Mouse (Mus musculus) CD4-positive, CD25-positive, alpha-beta regulatory T cell, adult 2 months (primary cell): ENCODE measurements around the gene Itga10.
"Not testable (repeated sequence)": the region's sequence is repeated elsewhere in the genome, so short reads cannot be mapped to it uniquely, and the experiment has no call there.

ENCODE experiments used
- DNase-seq: peaks from one replicate; pipeline ENCODE4 v3.0.0-alpha.2; 2012; ENCODE audit warnings: low read depth, low spot score

The Itga10 gene

DNA sequence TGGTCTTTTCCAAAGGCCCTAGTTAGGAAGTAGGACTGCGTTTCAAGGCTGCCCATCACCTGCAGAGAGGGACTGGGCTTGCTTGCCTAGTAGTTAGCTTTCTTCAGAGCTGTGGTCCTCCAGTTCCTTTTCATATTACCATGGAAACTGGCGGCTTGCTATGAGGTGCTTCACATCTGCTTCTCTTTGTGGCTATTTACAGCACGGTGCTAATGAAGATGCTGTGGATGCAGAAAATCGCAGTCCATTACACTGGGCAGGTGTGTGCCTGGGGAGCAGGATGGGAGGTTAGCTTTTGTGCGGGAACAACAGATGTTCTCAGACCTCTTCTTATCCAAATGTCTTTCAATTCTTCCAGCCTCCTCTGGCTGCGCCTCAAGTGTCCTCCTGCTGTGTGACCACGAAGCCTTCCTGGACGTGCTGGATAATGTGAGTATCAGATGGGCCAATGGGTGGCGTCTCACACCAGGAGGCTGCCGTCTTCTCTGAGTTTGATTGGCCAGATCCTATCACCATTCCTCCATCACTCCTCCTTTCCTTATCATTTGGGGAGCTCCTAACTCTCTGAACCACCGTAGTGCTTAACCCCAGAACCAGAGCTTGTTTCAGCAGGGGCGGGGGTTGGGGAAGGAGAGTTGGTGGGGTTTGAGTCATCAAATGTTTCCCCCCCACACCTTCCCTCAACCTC is 35.0 kb downstream of the Itga10 start:
- DNase-seq, result no peak

DNA sequence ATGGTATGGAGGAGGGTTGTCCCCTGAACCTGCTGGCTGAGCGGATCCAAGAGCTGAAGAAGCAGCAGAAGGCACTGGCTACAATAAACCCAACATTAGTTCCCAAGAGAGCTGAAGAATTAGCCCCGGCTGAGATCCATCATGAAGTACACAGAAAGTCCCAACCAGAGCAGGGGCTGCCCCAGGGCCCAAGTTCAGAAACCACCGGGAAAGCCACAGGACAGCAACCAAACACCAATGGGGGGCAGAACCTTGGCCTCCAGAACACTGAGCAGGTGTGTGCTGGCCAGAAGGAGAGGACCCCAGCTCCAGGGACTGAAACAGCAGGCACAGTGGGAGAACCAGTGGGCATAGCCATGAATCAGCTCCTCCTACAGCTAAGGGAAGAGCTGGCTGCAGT is 38.1 kb downstream of the Itga10 start:
- no peak for DNase-seq

DNA sequence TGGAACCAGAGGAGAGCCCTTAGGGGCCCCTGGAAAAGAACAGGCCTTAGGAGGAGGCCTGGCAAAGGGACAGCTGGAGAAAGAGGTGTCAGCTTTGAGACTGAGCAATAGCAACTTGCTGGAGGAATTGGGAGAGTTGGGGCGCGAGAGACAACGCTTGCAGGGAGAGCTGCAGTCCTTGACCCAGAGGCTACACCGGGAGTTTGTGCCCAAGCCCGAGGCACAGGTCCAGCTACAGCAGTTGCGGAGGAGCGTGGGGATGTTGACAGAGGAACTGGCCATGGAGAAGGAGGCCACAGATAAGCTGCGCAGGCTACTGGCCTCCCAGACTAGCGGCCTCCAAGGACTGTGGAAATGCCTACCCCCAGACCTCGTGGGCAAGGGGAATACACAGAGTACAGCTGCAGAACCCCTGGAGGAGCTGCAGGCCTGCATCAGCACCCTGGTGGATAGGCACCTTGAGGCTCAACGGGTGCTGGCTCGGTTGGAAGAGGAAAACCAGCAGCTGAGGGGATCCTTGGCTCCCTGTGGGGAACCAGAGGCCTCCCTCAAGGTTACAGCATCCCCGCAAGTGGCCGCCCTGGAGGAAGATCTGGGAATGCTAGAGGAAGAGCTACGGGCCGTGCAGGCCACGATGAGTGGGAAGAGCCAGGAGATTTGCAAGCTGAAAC is 38.9 kb downstream of the Itga10 start:
- no peak for DNase-seq

DNA sequence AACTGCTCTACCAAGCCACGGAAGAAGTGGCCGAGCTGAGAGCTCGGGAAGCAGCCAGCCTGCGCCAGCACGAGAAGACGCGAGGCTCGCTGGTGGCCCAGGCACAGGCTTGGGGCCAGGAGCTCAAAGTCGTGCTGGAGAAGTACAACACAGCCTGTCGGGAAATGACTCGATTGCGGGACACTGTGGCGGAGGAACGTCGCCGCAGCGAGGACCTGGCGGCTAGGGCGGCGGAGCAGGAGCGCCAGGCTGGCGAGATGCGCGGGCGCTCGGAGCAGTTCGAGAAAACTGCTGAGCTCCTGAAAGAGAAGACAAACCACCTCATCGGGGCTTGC is 39.4 kb downstream of the Itga10 start:
- DNase-seq, result no peak

DNA sequence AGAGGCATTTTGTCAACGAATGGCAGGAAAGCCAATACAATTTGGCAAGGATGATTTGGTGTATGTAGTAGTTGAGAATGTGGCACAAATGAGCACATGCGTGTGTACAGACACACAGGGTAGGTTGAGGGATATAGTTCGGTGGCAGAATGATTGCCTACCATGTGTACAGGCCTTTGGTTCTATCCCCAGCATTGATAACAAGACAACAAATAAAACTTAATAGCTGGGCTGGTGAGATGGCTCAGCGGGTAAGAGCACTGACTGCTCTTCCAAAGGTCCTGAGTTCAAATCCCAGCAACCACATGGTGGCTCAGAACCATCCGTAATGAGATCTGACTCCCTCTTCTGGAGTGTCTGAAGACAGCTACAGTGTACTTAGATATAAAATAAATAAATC is 40.7 kb downstream of the Itga10 start:
- not testable (repeated sequence) for DNase-seq

DNA sequence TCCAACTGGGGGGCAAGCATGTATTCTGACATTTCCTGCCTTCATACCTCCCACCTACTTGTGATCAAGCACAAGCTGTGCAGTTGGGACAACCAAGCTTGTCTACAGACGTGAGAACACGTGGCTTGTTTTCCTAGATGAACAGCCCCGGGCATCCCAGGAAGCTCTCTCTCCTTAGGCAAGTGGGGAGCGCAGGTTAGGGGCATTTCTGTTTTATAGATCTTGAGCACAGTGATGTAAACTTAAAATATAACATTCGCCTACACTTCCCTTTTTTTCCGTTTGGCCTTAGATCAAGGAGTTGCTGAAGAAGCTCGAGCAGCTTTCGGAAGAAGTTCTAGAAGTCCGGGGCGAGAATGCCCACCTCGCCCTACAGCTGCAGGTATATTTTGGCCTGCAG is 43.5 kb downstream of the Itga10 start:
- no peak for DNase-seq

DNA sequence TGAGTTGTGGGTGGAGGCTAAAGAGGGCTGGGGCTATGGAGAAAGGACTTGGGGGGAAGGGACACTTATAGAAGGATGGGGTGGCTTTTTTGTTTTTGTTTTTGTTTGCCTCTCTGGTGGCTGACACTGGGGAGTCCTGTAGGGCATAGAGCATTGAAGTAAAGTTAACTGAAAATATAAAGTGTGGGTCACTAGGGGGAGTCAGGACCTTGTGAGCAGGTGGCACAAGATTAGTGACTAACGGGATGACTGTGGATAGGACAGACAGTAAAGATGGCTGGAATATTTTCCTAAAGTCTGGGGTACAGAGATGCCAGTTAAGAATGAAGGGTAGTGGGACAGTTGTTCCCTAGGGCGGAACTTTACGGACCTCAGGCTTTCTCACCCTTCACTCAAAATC is 44.9 kb downstream of the Itga10 start:
- peak; percentile 51 for DNase-seq

DNA sequence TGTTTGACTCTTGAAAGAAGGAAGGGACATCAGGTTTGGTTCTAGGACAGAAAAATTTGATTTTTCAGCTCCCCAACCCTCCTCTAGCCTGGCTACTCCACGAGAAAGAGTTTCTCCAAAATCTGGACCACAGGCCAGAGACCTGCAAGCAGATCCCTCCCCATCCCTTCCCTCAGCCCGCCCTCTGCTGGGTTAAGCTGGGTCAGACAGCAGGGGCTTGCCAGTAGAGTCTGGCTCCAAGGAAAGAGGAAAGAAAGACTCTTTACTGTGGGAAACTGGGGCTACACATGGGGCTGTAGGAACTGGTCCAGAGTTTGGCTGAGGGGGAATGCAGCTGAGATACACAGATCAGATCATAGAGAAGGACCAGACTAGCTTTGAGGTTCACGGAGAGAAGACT is 47.1 kb downstream of the Itga10 start:
- no peak for DNase-seq

DNA sequence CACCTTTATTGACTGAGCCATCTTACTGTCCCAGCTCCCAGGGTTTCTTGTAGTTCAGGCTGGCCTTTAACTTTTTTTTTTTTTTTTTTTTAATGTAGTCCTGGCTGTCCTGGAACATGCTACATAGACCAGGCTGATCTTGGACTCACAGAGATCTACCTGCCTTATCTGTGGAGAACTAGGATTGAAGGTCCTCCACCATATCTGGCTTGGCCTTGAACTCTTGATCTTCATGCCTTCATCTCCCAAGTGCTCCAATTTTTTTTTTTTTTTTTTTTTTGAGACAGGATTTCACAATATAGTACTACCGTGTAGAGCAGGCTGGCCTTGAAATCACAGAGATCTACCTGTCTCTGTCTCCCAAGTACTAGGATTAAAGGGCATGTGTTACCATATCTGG is 48.2 kb downstream of the Itga10 start:
- no peak for DNase-seq

DNA sequence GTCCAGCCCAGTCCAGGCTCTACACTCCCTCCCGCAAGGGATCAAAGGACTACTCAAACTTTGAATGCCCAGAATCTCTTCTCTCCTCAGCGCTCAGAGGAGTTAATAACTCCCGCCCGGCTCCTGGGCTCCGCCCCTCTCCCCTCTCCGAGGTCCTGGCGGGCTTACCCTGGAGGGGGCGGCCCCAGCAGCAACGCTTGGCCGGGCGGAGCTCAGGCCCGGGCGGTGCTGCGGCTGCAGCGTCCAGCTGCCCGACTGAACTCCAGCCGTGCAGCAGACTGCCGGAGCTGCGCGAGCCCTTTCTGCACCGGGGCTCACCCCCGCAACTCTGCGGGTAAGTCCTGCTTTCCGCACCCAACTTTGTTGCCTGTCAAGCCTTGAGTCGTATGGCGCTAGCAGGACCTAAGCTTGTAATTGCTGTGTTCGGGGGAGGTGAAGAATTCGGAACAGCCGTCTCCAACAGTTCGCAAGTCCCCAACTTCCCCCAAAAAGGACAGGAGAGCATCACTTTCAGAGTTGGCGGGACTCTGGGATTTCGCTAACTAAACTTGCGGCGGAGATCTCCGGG is 50.9 kb downstream of the Itga10 start, which contains the start of gene Pias3:
Gene Pias3 (plus strand): TSS at position 187 of the 568 bp plus-strand sequence.
- DNase-seq, result peak; percentile 65

DNA sequence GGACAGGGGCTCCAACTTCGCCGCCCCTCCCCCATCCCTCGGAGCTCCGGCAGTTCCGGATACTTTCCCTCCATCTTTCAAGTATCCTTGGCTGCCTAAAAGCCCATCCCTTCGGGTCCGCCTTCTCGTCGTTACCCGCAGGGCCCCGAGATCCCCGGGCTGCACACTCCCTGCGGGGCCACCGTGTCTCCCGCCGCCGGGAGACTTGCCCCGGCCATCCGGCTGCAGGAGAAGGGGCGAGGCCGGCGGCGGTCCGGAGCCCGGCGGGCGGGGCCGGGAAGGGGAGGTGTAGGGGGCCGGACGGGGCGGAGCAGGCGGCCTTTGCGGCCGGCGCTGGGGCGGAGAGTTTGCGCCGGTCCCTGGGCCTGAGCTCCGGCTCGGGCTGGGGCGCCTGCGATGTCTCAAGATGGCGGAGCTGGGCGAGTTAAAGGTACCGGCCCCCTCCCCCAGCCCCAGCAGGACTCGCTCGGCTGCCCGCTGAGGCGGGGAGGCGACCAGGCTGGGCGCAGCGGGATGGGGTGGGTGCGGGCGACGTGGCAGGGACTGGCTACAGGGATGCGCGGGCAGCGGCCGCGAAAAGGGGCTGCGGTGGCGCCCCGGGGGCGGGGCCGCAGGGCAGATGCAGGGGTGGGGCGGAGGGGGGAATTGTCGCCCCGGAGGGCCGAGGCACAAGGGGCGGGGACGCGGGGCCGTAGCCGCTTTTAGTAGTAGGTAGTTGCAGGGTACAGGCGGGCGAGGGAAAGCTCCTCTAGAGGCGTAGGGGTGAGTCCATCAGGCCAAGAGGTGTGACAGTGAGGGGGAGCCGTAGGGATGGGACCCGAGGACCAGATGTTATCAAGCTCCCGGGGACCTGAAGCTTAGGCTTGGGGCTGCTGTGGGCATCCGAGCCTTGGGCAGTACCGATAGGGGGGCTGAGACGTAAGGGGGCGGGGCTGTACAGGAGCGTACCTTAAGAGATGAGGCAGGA is 51.7 kb downstream of the Itga10 start:
- DNase-seq, result peak; percentile 80

DNA sequence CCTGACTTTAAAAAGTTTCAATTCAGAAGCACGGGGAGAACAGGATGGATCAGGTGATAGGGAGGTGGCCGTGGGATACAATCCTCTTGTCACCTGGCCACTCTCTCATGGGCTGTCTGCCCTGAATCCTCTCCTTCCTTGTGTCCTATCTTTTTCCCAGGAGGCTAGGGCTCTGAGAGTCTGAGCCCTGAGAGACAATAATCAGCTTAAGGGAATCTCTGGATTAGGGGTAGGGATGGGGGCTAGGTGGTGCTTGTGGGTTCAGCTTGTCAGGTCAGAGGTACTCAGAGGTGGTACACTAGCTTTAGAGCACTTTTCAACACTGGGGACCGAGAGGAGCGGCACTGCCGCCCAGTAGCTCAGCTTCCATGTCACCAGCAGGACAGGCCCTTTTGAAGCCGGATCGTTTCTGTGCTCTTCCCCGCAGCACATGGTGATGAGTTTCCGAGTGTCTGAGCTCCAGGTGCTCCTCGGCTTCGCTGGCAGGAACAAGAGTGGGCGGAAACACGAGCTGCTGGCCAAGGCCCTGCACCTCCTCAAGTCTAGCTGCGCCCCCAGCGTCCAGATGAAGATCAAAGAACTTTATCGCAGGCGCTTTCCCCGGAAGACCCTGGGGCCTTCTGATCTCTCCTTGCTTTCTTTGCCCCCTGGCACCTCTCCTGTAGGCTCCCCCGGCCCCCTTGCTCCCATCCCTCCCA is 53.8 kb downstream of the Itga10 start:
- no peak for DNase-seq

DNA sequence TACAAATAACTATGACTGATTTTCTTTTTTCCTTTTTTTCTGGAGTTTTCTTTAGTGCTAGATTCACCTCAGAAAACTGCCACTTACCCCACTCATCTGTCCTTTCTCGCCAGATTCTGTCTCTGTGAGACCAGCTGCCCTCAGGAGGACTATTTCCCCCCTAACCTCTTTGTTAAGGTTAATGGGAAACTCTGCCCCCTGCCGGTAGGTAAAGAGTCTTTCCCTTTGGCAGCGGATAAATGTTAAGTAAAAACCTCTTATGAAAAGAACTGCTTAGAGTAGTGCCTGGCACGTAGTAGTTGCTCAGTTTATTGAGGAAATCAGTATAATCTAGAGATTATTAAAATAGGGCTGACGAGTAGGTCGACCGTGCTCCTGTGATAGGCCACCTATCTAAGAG is 55.0 kb downstream of the Itga10 start:
- peak; percentile 60 for DNase-seq

DNA sequence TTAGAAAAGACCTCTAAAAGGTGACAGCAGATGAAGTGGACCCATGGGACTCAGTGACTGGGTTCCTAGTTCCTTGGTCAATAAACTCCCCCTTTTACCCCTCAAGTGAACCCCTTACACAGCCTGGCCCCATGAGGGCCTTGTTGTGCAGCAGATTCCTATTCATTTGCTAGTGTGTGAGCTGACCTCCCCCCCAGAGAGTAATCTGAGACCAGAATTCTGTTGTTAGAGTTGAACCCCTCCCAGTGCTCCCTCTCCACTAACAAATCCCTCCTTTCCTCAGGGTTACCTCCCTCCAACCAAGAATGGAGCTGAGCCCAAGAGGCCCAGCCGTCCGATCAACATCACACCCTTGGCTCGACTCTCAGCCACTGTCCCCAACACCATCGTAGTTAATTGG is 55.6 kb downstream of the Itga10 start:
- DNase-seq, result no peak

DNA sequence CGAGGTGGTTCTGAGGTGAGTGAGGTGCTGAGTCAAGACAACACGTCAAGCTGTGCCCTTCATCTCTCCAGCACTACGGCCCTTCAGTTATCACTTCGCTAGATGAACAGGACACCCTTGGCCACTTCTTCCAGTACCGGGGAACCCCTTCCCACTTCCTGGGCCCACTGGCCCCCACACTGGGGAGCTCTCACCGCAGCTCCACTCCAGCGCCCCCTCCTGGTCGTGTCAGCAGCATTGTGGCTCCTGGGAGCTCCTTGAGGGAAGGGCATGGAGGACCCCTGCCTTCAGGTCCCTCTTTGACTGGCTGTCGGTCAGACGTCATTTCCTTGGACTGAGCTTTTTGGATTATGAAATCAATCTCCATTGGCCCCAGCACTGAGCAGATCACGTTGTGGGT is 59.4 kb downstream of the Itga10 start:
- peak; percentile 62 for DNase-seq

DNA sequence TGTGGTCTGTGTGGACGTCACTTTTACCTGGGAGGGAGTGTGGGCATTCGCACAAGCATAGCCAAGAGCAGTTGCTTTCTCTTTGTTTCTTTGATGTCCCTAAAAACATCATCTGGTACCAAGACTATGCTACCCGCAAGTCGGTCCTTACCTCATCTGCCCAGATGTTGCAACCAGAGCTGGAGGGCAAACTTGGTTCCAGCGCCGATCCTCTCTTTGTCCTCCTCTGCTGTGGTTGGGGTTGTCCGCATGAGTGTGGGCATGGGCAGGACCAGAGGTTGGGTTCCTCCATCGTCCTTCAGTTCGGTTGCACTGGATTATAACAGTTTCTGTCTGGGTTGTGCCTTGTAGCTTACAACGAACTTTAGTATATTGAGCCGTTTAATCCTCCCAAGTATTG is 60.8 kb downstream of the Itga10 start:
- no peak for DNase-seq

DNA sequence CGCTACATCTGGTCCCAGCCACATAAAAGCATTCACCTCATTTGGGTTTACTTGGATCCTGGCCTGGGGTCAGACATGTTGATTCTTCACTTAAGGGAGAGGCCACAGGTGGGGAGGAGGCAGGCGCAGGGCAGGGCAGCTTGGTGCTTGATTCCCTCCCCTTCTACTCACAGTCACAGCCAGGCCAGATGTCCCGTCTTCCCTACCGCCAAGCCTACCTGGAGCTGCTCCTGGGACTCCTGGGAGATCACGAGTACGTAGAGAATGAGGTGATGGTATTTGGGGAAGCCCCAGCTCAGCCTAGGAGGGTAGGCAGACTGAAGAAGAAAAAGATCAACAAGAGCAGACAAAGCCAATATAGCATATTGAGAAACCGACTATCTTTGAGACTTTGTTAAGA is 61.6 kb downstream of the Itga10 start:
- no peak for DNase-seq

DNA sequence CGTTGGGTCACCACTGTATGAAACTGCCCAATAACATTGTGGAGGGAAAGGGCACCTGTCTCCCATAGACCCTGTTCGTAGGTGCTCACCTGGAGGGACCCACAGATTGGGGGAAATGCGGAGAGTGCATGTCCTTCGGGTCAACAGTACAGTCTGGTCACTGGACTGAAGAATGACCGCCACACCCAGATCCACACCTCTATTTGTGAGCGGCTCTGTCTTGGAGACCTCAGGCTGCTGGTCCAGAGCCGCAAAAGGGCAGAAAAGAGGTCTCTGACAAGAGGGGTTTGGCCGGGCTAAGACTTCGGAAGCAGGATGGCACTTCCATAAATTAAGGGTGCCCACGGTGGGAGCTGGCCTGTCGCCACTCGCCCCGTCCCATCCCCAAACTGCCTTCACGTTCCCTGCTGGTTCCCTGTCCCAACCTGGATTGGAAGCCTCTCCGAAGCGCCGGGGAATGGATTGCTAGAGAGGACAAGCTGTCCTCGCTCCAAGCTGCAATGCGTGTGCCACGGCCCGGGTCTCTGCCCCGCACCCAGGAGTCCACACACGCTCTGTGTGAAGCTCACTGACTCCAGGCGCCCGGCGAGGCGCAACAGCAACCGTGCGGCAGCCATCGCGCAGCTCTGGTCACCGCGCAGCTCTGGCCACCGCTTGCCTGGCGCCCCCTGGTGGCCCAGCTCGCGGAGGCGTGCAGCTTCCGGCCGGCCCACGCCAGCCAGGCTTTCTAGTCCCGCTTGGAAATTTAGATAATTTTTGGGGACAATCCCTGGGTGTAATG is 62.7 kb downstream of the Itga10 start, which contains the start of gene Nudt17:
Gene Nudt17 (minus strand): TSS at position 660 of the 781 bp plus-strand sequence.
- DNase-seq, result peak; percentile 79

DNA sequence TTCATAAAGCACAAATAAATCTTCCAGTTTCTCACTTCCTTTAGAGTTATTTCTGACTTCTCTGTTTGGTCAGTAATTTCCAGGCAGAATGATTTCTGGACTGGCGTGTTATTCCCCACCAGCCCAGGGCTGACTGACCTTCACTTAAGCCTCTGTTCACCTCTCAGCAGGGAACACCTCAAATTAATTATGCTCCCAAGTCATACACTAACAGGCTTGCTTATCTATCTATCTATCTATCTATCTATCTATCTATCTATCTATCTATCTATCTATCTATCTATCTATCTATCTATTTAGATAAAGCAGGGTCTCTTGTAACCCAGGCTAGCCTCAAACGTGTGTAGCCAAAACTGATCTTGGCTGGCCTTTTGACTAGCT is 63.3 kb downstream of the Itga10 start:
- DNase-seq, result no peak
